Mouse (Mus musculus): ENCODE results near the gene Olfr517.

The Olfr517 gene

DNA sequence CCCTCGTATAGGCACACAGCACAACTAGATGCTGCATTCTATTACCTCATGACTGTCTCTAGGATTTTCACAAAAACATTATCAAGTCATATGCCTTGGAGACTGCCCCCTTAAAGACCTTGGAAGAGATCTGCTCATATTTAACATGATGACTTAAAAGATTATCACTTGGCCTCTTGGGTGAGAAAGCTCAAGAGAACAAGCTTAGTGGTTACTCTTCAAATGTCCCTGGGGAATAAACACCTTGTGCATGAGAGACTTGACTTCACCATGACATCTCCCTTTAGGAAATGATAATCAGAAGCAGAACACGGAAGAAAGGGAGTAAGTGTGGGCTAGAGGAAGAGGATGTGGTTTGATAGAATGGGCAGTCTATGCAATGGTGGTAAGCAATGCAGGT is at the start of gene Olfr517:
Olfr517 (minus strand) TSS at position 101 of the 400 bp plus-strand sequence.
- DNase-seq (ENCODE audit: low spot score in 2 of 2), result no peak

DNA sequence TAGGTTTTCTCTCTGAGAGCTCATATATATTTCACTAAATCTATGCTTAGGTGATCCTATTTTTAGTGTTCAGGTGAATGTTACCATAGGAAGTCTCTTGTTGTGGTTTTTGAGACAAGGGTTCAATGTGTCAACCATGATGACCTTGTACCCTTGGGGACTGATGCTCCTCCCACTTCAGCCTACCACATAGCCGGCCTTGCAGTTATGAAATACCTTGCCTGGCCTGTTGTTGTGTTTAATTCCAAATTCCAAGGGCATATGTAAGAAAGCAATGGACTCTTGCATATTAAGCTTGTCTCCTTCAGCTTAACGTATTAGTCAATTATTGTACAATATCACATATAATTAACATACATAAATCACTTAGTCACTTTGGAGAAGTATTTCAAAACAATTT is 31.8 kb upstream of the Olfr517 start:
- DNase-seq (ENCODE audit: low spot score in 2 of 2), result no peak

DNA sequence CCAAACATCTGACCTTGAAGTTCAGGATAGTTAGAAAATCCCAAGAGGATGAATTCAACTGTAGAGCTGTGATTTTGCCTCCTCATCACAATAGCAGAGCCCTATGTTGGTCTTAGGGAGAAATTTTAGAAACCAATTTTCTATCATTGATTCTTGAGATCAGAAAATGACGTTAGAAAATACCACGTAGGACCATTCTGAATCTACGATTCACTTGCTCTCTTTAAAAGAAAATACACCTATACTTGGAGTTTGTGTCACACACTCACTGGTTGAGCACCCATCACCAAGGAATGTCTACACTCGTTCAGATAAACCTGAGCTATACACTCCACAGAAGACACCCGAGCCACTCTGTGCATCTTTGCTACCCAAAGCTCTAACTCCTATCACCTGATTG is 22.1 kb upstream of the Olfr517 start, which contains the start of gene Olfr519:
Olfr519 (minus strand) TSS at position 101 of the 400 bp plus-strand sequence.
- DNase-seq (ENCODE audit: low spot score in 2 of 2), result no peak

DNA sequence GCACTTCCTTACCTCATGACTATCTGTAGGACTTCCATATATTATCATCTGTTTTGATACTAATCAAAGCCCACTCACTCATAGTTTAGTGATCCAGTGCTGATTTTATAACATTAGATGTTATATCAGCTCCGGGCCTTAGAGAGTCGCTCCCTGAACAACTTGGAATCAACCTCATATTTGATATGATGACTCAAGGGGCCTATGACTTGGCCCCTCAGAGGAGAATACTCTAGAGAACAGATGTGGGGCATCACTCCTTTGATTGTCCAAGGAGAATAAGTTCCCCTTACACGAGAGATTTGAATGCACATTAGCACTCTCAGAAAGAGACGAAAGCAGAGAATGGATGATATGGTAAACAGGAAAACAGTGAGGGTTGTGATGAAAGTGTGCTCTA is 12.7 kb upstream of the Olfr517 start, which contains the start of gene Olfr518:
Olfr518 (minus strand) TSS at position 101 of the 400 bp plus-strand sequence.
- DNase-seq (ENCODE audit: low spot score in 2 of 2), result no peak

DNA sequence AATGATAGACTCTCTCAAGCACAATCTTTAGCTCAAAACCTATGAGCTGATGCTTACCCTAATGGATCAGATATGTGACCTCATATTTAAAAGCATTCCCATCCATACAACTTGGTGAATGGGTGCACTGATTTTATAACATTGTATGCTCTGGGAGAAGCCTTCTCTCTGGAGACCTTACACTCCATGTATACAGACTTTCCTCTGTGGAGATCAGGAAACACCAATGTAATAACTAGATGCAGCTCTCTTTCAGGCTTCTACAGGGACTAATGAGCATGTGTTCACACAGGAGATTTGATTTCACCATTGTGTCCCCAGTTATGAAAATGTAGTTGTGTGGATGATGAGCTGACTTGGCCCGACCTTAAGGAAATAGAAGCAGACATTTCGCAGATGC is 21.8 kb downstream of the Olfr517 start, which contains the start of gene Olfr516:
Olfr516 (minus strand) TSS at position 101 of the 400 bp plus-strand sequence.
- DNase-seq (ENCODE audit: low spot score in 2 of 2), result no peak

DNA sequence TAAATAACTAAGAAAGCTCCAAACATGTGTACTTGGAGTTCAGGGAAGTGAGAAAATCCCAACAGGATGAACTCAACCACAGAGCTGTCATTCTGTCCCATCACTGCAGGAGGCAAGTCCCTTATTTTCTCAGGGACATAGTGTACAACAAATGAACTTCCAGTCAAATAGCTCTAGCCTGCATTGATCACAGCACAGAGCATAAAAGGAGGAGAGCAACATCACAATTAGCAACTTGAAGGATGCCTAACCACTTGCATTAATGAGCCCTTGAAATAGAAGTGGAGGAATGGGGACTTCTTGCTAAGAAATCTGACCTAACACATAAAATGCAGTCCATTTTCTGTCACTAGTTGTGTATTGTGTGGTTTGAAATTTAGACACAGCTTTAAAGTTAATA is 46.3 kb downstream of the Olfr517 start, which contains the start of gene Olfr514:
Olfr514 (minus strand) TSS at position 101 of the 400 bp plus-strand sequence.
- no peak for DNase-seq (ENCODE audit: low spot score in 2 of 2)
